ENCODE assay signal across 9 mouse cellular contexts in the genomic region with DNA sequence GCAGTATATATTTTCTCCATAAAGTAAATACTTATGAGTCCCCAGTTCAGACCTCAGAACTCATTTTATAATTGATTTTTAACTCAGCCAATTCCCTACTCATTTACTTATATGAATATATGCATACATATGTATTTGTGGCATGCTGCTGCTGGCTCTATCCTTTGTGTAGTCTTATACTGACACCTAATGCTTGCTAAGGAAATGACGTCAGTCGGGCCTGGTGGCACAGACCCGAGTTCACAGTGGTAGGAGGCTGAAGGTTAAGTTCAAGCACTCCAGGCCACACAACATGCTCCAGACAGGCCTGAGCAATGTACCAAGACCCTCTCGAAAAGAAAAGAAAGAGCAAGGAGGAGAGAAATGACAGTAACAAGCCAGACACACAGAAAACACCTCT. TPM values are rescaled to one million over a fixed set of nuclear protein-coding genes. Genes with fewer than 3 reads are reported as not detected.
DNase-seq lines count a peak whose midpoint lies in the region; ATAC-seq and TF ChIP-seq lines count a peak whose summit lies in the region.
"Had no signal": no experiment of that assay in that cellular context is flagged by ENCODE, and none has a peak within 500 bp of the region (broad histone marks: within the 10 kb centered on the region; RNA-seq: fewer than 3 reads in every experiment).

No protein-coding gene starts in this region.

- no peaks in the 10 kb centered on the region for H3K36me3 ChIP-seq in lung, embryonic 14.5 days (ENCODE audit: insufficient read depth)
- H3K36me3 ChIP-seq in neural tube, embryonic 15.5 days = no peaks in the 10 kb centered on the region

- no peaks in the 10 kb centered on the region for H3K4me1 ChIP-seq in cerebellum, adult 2 months (ENCODE audit: control insufficient read depth, insufficient read depth, low read length)
- no peaks in the 10 kb centered on the region for H3K4me1 ChIP-seq in lung, embryonic 14.5 days (ENCODE audit: insufficient read depth)
- H3K4me1 ChIP-seq in neural tube, embryonic 15.5 days = no peaks in the 10 kb centered on the region

- no peak overlapping the region for H3K27ac ChIP-seq in cerebellum, adult 2 months (ENCODE audit: insufficient read depth, low read length)
- H3K27ac ChIP-seq in lung, embryonic 14.5 days (ENCODE audit: low read depth) = no peak overlapping the region
- H3K27ac ChIP-seq in neural tube, embryonic 15.5 days (replicated peaks) = no peak overlapping the region

- no peaks in the 10 kb centered on the region for H3K27me3 ChIP-seq in cerebellum, adult 2 months (ENCODE audit: control insufficient read depth, insufficient read depth, low read length)
- H3K27me3 ChIP-seq in lung, embryonic 14.5 days (ENCODE audit: insufficient read depth, low read length) = no peaks in the 10 kb centered on the region
- peaks cover 56% of the 10 kb centered on the region for H3K27me3 ChIP-seq in neural tube, embryonic 15.5 days (replicated peaks)

- WGBS in cerebellum, adult 2 months = 42% methylated on average over 4 of the region's 4 CpGs
- 57% methylated on average over 4 of the region's 4 CpGs for WGBS in lung, embryonic 14.5 days
- WGBS in neural tube, embryonic 15.5 days = 53% methylated on average over 4 of the region's 4 CpGs

- no peak overlapping the region for H3K4me3 ChIP-seq in cerebellum, adult 2 months (replicated peaks; ENCODE audit: insufficient read depth, low read depth, low read length)
- H3K4me3 ChIP-seq in lung, embryonic 14.5 days (ENCODE audit: low read depth, low read length) = no peak overlapping the region
- H3K4me3 ChIP-seq in neural tube, embryonic 15.5 days (replicated peaks) = no peak overlapping the region

- no peak for DNase-seq in cerebellum, adult 2 months
- no peak for DNase-seq in cerebellum, postnatal 36 days
- peak; percentile 40 for DNase-seq in lung, embryonic 14.5 days
- no peak for DNase-seq in lung, postnatal 25 days (ENCODE audit: low spot score)
- DNase-seq in right cerebral cortex, postnatal 10 days (ENCODE audit: low spot score in 2 of 2) = no peak
- DNase-seq in lung, postnatal 14 days = no peak

- TF ChIP-seq POLR2A in cerebellum, adult 2 months (IDR thresholded peaks at IDR 0.05; ENCODE audit: borderline replicate concordance, insufficient read depth, low read length) = no peak

- H3K4me2 ChIP-seq in lung, embryonic 14.5 days = no peak overlapping the region
- H3K4me2 ChIP-seq in neural tube, embryonic 15.5 days = no peak overlapping the region

- no peaks in the 10 kb centered on the region for H3K9me3 ChIP-seq in lung, embryonic 14.5 days (ENCODE audit: low read depth, low read length)
- H3K9me3 ChIP-seq in neural tube, embryonic 15.5 days (replicated peaks) = no peaks in the 10 kb centered on the region

- TF ChIP-seq CTCF in cerebellum, adult 2 months (IDR thresholded peaks at IDR 0.05; ENCODE audit: borderline replicate concordance, insufficient read depth, low read depth, low read length) = peak; percentile 36; the same call in 1 of the 2 replicates
- TF ChIP-seq CTCF in lung, embryonic 14.5 days (IDR thresholded peaks at IDR 0.05; ENCODE audit: low read depth) = 0 out of 2 replicates have a peak, but pooled peaks have one; percentile 17

- ATAC-seq in lung, embryonic 14.5 days (ENCODE audit: insufficient read depth) = peak; percentile 43; the same call in 1 of the 2 replicates
- ATAC-seq in hematopoietic stem cell, adult 5-6 weeks (replicated peaks in 1 of 2; ENCODE audit: insufficient read depth in 1 of 2, low FRiP score in 2 of 2, low TSS enrichment in 1 of 2, low read depth in 1 of 2, poor library complexity in 2 of 2, severe bottlenecking in 2 of 2) = peak; percentile 46 to 57; a peak in 3 of 4 replicates
- ATAC-seq in neural tube, embryonic 15.5 days (ENCODE audit: low FRiP score) = peak; percentile 87

- no peak overlapping the region for H3K9ac ChIP-seq in lung, embryonic 14.5 days
- no peak overlapping the region for H3K9ac ChIP-seq in neural tube, embryonic 15.5 days (replicated peaks)

RNA-seq across cellular contexts. Expression of a gene that starts 7.4 kb away (rescaled TPM):
- 50.8 and 54.5 TPM in 2 replicates for polyA plus RNA-seq in cerebellum, adult 2 months (2012; rRNA removed)
- polyA plus RNA-seq in lung, embryonic 14.5 days (2014; fragmentation: Nextera tagmentation; extraction: Ambion mirVana) = 32.7 and 33.7 TPM in 2 replicates
- total RNA-seq in hematopoietic stem cell, adult 5-6 weeks (2017) = 13.8 and 16.8 TPM in 2 replicates
- 72.6 and 78.2 TPM in 2 replicates for polyA plus RNA-seq in neural tube, embryonic 15.5 days (2015; fragmentation: Nextera tagmentation; extraction: Ambion mirVana)

RNA-seq across cellular contexts. Expression of a gene that starts 45.1 kb away (rescaled TPM):
- polyA plus RNA-seq in cerebellum, adult 2 months (2012; rRNA removed) = 134 and 144 TPM in 2 replicates
- polyA plus RNA-seq in lung, embryonic 14.5 days (2014; fragmentation: Nextera tagmentation; extraction: Ambion mirVana) = 52.6 and 58.3 TPM in 2 replicates
- 38.5 and 52.3 TPM in 2 replicates for total RNA-seq in hematopoietic stem cell, adult 5-6 weeks (2017)
- 153 and 158 TPM in 2 replicates for polyA plus RNA-seq in neural tube, embryonic 15.5 days (2015; fragmentation: Nextera tagmentation; extraction: Ambion mirVana)

RNA-seq across cellular contexts. Expression of a gene that starts 52.2 kb away (rescaled TPM):
- 0.06 TPM in 1 of 2 replicates, not detected in the other for polyA plus RNA-seq in cerebellum, adult 2 months (2012; rRNA removed)
- not detected in 2 replicates for polyA plus RNA-seq in lung, embryonic 14.5 days (2014; fragmentation: Nextera tagmentation; extraction: Ambion mirVana)
- total RNA-seq in hematopoietic stem cell, adult 5-6 weeks (2017) = not detected in 2 replicates
- 0.04 and 0.05 TPM in 2 replicates for polyA plus RNA-seq in neural tube, embryonic 15.5 days (2015; fragmentation: Nextera tagmentation; extraction: Ambion mirVana)
- total RNA-seq: left cerebral cortex, postnatal 25 days had no signal
